Mouse (Mus musculus): Measurements from ENCODE around the gene Sinhcaf. TPM values are rescaled to one million over a fixed set of nuclear protein-coding genes. Genes with fewer than 3 reads are reported as not detected.
"Not testable (repeated sequence)": the region's sequence is repeated elsewhere in the genome, so short reads cannot be mapped to it uniquely, and the experiment has no call there.

Gene Sinhcaf
- total and polyA plus RNA-seq, 3 experiments: 57.5 to 146 (median 82.3) TPM

GRCm38 (mm10) chr6:148917672-148918071 is 28.6 kb downstream of the Sinhcaf start:
- in situ Hi-C loops (cut with MboI; ENCODE audit: low pct_ligation_motif_present, low pct_unique_long_range_greater_than_20kb, low sequenced_read_pairs) (loop anchor here (5.0 to 25.0 kb wide), 4 partner anchors 93 to 703 kb away; partner anchors contain the start of gene Ergic2), dilution Hi-C loops (cut with MboI; ENCODE audit: extremely low pct_ligation_motif_present, extremely low pct_unique_long_range_greater_than_20kb, low sequenced_read_pairs) (no loop called here)
- H3K4me3 ChIP-seq (replicated peaks in 1 of 3; ENCODE audit: low read depth in 2 of 3, low read length in 2 of 3, poor library complexity in 1 of 3): no peak overlapping the region
- H3K27ac ChIP-seq (ENCODE audit: insufficient read depth, low read depth): no peak overlapping the region
- H3K27me3 ChIP-seq (replicated peaks): no peaks in the 10 kb centered on the region
- H3K9me3 ChIP-seq (replicated peaks; ENCODE audit: low read length): no peaks in the 10 kb centered on the region
- H3K79me2 ChIP-seq (replicated peaks; ENCODE audit: control insufficient read depth, extremely low read depth, insufficient read depth, poor library complexity, severe bottlenecking): no peaks in the 10 kb centered on the region
- H3K4me2 ChIP-seq (ENCODE audit: insufficient read depth, low read depth, poor library complexity, severe bottlenecking): no peak overlapping the region
- TF ChIP-seq HCFC1 (IDR thresholded peaks at IDR 0.05; ENCODE audit: low read depth, low read length): no peak
- TF ChIP-seq IRF4 (IDR thresholded peaks at IDR 0.05; ENCODE audit: low read depth, low read length): no peak
- TF ChIP-seq NELFE (IDR thresholded peaks at IDR 0.05; ENCODE audit: low read depth, low read length): no peak
- TF ChIP-seq ETS1 (conservative IDR thresholded peaks at IDR 0.05; ENCODE audit: low read depth, low read length): no peak
- TF ChIP-seq KAT2A (IDR thresholded peaks at IDR 0.05; ENCODE audit: insufficient replicate concordance, low read length): no peak
- no peak for TF ChIP-seq SMC3 (IDR thresholded peaks at IDR 0.05; ENCODE audit: low read depth, low read length)
- TF ChIP-seq SIN3A (IDR thresholded peaks at IDR 0.05; ENCODE audit: low read length): no peak
- TF ChIP-seq POLR2AphosphoS2 (IDR thresholded peaks at IDR 0.05; ENCODE audit: low read depth, low read length): no peak
- no peak for TF ChIP-seq CHD2 (IDR thresholded peaks at IDR 0.05; ENCODE audit: low read length)
- no peak overlapping the region for H3K9ac ChIP-seq (ENCODE audit: insufficient read depth, low read depth)
- peaks cover 0 to 20% of the 10 kb centered on the region in 2 experiments for H3K36me3 ChIP-seq (replicated peaks in 1 of 2; ENCODE audit: control insufficient read depth in 1 of 2, insufficient read depth in 1 of 2, low read length in 1 of 2)
- peaks cover 0 to 6% of the 10 kb centered on the region in 2 experiments; a peak in 1 of 4 replicates for H3K4me1 ChIP-seq (ENCODE audit: control insufficient read depth in 1 of 2, insufficient read depth in 2 of 2)
- no peak for DNase-seq (ENCODE audit: extremely low read depth)

GRCm38 (mm10) chr6:148916817-148917216 is 29.4 kb downstream of the Sinhcaf start:
- Histone ChIP-seq H3K4me1 (ENCODE audit: control insufficient read depth in 1 of 2, insufficient read depth in 2 of 2) (peaks cover 0 to 6% of the 10 kb centered on the region in 2 experiments; a peak in 1 of 4 replicates), H3K79me2 (replicated peaks; ENCODE audit: control insufficient read depth, extremely low read depth, insufficient read depth, poor library complexity, severe bottlenecking) (no peaks in the 10 kb centered on the region), H3K9ac (ENCODE audit: insufficient read depth, low read depth) (no peak overlapping the region), H3K9me3 (replicated peaks; ENCODE audit: low read length) (no peaks in the 10 kb centered on the region), H3K27ac (ENCODE audit: insufficient read depth, low read depth) (no peak overlapping the region), H3K27me3 (replicated peaks) (no peaks in the 10 kb centered on the region), H3K4me3 (replicated peaks in 1 of 3; ENCODE audit: low read depth in 2 of 3, low read length in 2 of 3, poor library complexity in 1 of 3) (no peak overlapping the region), H3K4me2 (ENCODE audit: insufficient read depth, low read depth, poor library complexity, severe bottlenecking) (no peak overlapping the region), H3K36me3 (replicated peaks in 1 of 2; ENCODE audit: control insufficient read depth in 1 of 2, insufficient read depth in 1 of 2, low read length in 1 of 2) (peaks cover 0 to 20% of the 10 kb centered on the region in 2 experiments)
- no peak for DNase-seq (ENCODE audit: extremely low read depth)
- dilution Hi-C loops (cut with MboI; ENCODE audit: extremely low pct_ligation_motif_present, extremely low pct_unique_long_range_greater_than_20kb, low sequenced_read_pairs): no loop called here
- TF ChIP-seq PAX5 (IDR thresholded peaks at IDR 0.05; ENCODE audit: low read length): no peak
- peak; percentile 39 to 72 for TF ChIP-seq CTCF (conservative IDR thresholded peaks at IDR 0.05 in 1 of 2, IDR thresholded peaks at IDR 0.05 in 1 of 2; ENCODE audit: low read depth in 2 of 2, low read length in 2 of 2)
- no peak for TF ChIP-seq CHD1 (IDR thresholded peaks at IDR 0.05; ENCODE audit: low read depth, low read length)
- peak; percentile 52 for TF ChIP-seq SMC3 (IDR thresholded peaks at IDR 0.05; ENCODE audit: low read depth, low read length)
- TF ChIP-seq RAD21 (IDR thresholded peaks at IDR 0.05; ENCODE audit: low read depth, low read length): peak; percentile 44
- in situ Hi-C loops (cut with MboI; ENCODE audit: low pct_ligation_motif_present, low pct_unique_long_range_greater_than_20kb, low sequenced_read_pairs): loop anchor here (5.0 to 25.0 kb wide), 4 partner anchors 92 to 702 kb away; partner anchors contain the start of gene Ergic2

- Histone ChIP-seq H3K9ac (ENCODE audit: insufficient read depth, low read depth) (no peak overlapping the region), H3K27ac (ENCODE audit: insufficient read depth, low read depth) (no peak overlapping the region), H3K4me2 (ENCODE audit: insufficient read depth, low read depth, poor library complexity, severe bottlenecking) (no peak overlapping the region), H3K36me3 (replicated peaks in 1 of 2; ENCODE audit: control insufficient read depth in 1 of 2, insufficient read depth in 1 of 2, low read length in 1 of 2) (peaks cover 0 to 3% of the 10 kb centered on the region in 2 experiments), H3K9me3 (replicated peaks; ENCODE audit: low read length) (no peaks in the 10 kb centered on the region), H3K27me3 (replicated peaks) (no peaks in the 10 kb centered on the region), H3K79me2 (replicated peaks; ENCODE audit: control insufficient read depth, extremely low read depth, insufficient read depth, poor library complexity, severe bottlenecking) (no peaks in the 10 kb centered on the region), H3K4me3 (replicated peaks in 1 of 3; ENCODE audit: low read depth in 2 of 3, low read length in 2 of 3, poor library complexity in 1 of 3) (no peak overlapping the region), H3K4me1 (ENCODE audit: control insufficient read depth in 1 of 2, insufficient read depth in 2 of 2) (peaks cover 0 to 6% of the 10 kb centered on the region in 2 experiments; a peak in 1 of 4 replicates)
- TF ChIP-seq CTCF (conservative IDR thresholded peaks at IDR 0.05 in 1 of 2, IDR thresholded peaks at IDR 0.05 in 1 of 2; ENCODE audit: low read depth in 2 of 2, low read length in 2 of 2) (peak; percentile 59 to 92), ELF1 (IDR thresholded peaks at IDR 0.05; ENCODE audit: low read depth, low read length) (peak; percentile 72), MEF2A (IDR thresholded peaks at IDR 0.05; ENCODE audit: borderline replicate concordance, low read depth, low read length) (peak; percentile 19; the same call in 1 of the 2 replicates), EP300 (IDR thresholded peaks at IDR 0.05; ENCODE audit: low read length) (no peak), USF1 (IDR thresholded peaks at IDR 0.05; ENCODE audit: low read depth, low read length) (no peak), ZNF384 (IDR thresholded peaks at IDR 0.05; ENCODE audit: low read depth, low read length) (peak; percentile 84), RAD21 (IDR thresholded peaks at IDR 0.05; ENCODE audit: low read depth, low read length) (peak; percentile 94), SMC3 (IDR thresholded peaks at IDR 0.05; ENCODE audit: low read depth, low read length) (peak; percentile 78)
- peak; percentile 77 for DNase-seq (ENCODE audit: extremely low read depth)
- dilution Hi-C loops (cut with MboI; ENCODE audit: extremely low pct_ligation_motif_present, extremely low pct_unique_long_range_greater_than_20kb, low sequenced_read_pairs): no loop called here
- in situ Hi-C loops (cut with MboI; ENCODE audit: low pct_ligation_motif_present, low pct_unique_long_range_greater_than_20kb, low sequenced_read_pairs): loop anchor here (10.0 to 25.0 kb wide), 3 partner anchors 89 to 699 kb away; partner anchors contain the start of gene Ergic2
Observed at GRCm38 (mm10) chr6:148913938-148914337, 32.3 kb downstream of the Sinhcaf start.

GRCm38 (mm10) chr6:148911906-148912305 is 34.4 kb downstream of the Sinhcaf start:
- H3K4me2 ChIP-seq (ENCODE audit: insufficient read depth, low read depth, poor library complexity, severe bottlenecking); dilution Hi-C loops (cut with MboI; ENCODE audit: extremely low pct_ligation_motif_present, extremely low pct_unique_long_range_greater_than_20kb, low sequenced_read_pairs); H3K27ac ChIP-seq (ENCODE audit: insufficient read depth, low read depth); H3K36me3 ChIP-seq (replicated peaks in 1 of 2; ENCODE audit: control insufficient read depth in 1 of 2, insufficient read depth in 1 of 2, low read length in 1 of 2); DNase-seq (ENCODE audit: extremely low read depth); H3K4me1 ChIP-seq (ENCODE audit: control insufficient read depth in 1 of 2, insufficient read depth in 2 of 2); H3K27me3 ChIP-seq (replicated peaks); H3K9me3 ChIP-seq (replicated peaks; ENCODE audit: low read length); H3K79me2 ChIP-seq (replicated peaks; ENCODE audit: control insufficient read depth, extremely low read depth, insufficient read depth, poor library complexity, severe bottlenecking); H3K4me3 ChIP-seq (replicated peaks in 1 of 3; ENCODE audit: low read depth in 2 of 3, low read length in 2 of 3, poor library complexity in 1 of 3); H3K9ac ChIP-seq (ENCODE audit: insufficient read depth, low read depth): not testable (repeated sequence)
- in situ Hi-C loops (cut with MboI; ENCODE audit: low pct_ligation_motif_present, low pct_unique_long_range_greater_than_20kb, low sequenced_read_pairs): loop anchor here (10.0 to 25.0 kb wide), 3 partner anchors 87 to 697 kb away; partner anchors contain the start of gene Ergic2

All from CH12.LX (cell line).